ENCODE assay signal across 8 mouse cellular contexts in the genomic region with DNA sequence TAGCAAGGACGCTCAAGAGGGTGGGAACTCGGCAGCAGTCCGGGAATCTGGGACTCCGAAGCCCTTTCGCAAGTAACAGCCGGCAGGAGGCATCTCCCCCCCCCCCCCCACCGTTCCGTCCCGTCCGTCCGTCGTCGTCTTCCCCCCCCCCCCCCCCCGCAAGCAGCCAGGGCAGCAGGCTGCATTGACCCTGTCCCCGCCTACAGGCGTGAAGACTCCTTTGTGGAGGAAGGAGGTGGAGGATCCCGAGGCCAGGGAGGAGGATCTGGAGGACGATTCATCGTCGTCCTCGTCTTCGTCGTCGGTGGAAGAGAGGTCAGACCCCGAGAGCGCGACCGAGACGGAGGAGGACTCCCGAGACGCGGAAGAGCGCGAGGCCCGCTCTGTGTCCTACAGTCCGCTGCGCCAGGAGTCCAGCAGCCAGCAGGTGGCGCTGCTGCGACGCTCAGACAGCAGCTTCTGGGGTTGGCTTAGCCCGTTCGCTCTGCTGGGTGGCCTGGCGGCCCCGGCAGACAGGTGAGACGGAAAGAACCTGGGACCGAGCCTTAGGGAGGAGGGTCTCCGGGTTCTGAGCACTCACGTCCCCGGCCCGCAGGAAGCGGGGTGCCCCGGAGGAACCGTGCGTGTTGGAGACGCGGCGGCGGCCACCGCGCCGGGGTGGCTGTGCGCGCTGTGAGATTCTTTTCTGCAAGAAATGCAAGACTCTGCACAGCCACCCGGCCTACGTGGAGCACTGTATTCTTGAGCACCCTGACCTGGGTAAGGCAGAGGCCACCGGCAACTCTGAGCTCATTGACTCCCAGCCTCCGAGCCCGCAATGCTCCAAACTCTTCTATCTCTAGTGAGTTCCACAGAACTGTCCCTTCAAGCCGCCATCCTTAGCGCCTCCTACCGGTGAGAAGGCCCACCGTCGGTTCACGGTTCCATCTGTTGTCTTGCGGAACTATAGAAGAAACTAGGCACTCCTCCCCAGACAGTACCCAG. TPM values are rescaled to one million over a fixed set of nuclear protein-coding genes. Genes with fewer than 3 reads are reported as not detected.
DNase-seq lines count a peak whose midpoint lies in the region; ATAC-seq lines count a peak whose summit lies in the region.

No protein-coding gene starts in this region.

- peak; percentile 86 for ATAC-seq in inflammation-experienced regulatory T-cells, adult 6 months
- ATAC-seq in megakaryocyte progenitor cell, adult 5-6 weeks (replicated peaks; ENCODE audit: poor library complexity) = peak; percentile 80

- intact Hi-C loops in left cerebral cortex, postnatal 10 days (cut with DNase I) = loop anchor here (5.0 kb wide), 1 partner anchor 302 kb away; no protein-coding TSS in a partner anchor

- DNase-seq in adrenal gland, adult 2 months = peak; percentile 90
- peak; percentile 96 for DNase-seq in embryo, embryonic 10.5 days (ENCODE audit: low spot score)
- peak; percentile 80 for DNase-seq in gastrocnemius, postnatal 25 days
- peak; percentile 75 to 89 for DNase-seq in left cerebral cortex, postnatal 10 days (ENCODE audit: extremely low spot score in 1 of 2, low spot score in 2 of 2)
- peak; percentile 87 to 91 for DNase-seq in right cerebral cortex, postnatal 10 days (ENCODE audit: low spot score in 2 of 2)
- peak; percentile 78 to 83 for DNase-seq in urinary bladder, postnatal 36 days (ENCODE audit: low spot score in 2 of 2)

RNA-seq across cellular contexts. Expression of a gene that starts 2.9 kb away (rescaled TPM):
- under 1 TPM in 1 of 2 experiments, not detected in 1; 0.61 TPM for total RNA-seq in adrenal gland, adult 2 months (2021)
- polyA plus RNA-seq in adrenal gland, adult 2 months (2012; rRNA removed) = 0.79 and 1.3 TPM in 2 replicates
- not detected for total RNA-seq in gastrocnemius, postnatal 25 days (2021)
- 1 to 10 TPM in 1 of 3 experiments, under 1 TPM in 1, not detected in 1; 0.48 to 1.6 TPM for polyA plus RNA-seq in inflammation-experienced regulatory T-cells, adult 6 months (2017; shearing (Covaris generic))
- not detected for total RNA-seq in left cerebral cortex, postnatal 10 days (2021)
- 30.8 and 38.7 TPM in 2 replicates for total RNA-seq in megakaryocyte progenitor cell, adult 5-6 weeks (2015)
- 77.0 and 80.6 TPM in 2 replicates for total RNA-seq in megakaryocyte progenitor cell, adult 5-6 weeks (2017)

RNA-seq across cellular contexts. Expression of a gene that starts 11.1 kb away (rescaled TPM):
- not detected for total RNA-seq in adrenal gland, adult 2 months (2021)
- not detected in 2 replicates for polyA plus RNA-seq in adrenal gland, adult 2 months (2012; rRNA removed)
- not detected for total RNA-seq in gastrocnemius, postnatal 25 days (2021)
- polyA plus RNA-seq in inflammation-experienced regulatory T-cells, adult 6 months (2017; shearing (Covaris generic)) = not detected
- under 1 TPM in 1 of 2 experiments, not detected in 1; 0.18 TPM for total RNA-seq in left cerebral cortex, postnatal 10 days (2021)
- total RNA-seq in megakaryocyte progenitor cell, adult 5-6 weeks (2015) = 0.15 and 0.30 TPM in 2 replicates
- 0.20 and 0.21 TPM in 2 replicates for total RNA-seq in megakaryocyte progenitor cell, adult 5-6 weeks (2017)

RNA-seq across cellular contexts. Expression of a gene that starts 22.5 kb away (rescaled TPM):
- 10 to 100 TPM in 1 of 2 experiments, 1 to 10 TPM in 1; 8.7 to 22.6 TPM for total RNA-seq in adrenal gland, adult 2 months (2021)
- polyA plus RNA-seq in adrenal gland, adult 2 months (2012; rRNA removed) = 24.2 and 27.2 TPM in 2 replicates
- 1 to 10 TPM; 2.5 to 4.5 TPM for total RNA-seq in gastrocnemius, postnatal 25 days (2021)
- not detected for polyA plus RNA-seq in inflammation-experienced regulatory T-cells, adult 6 months (2017; shearing (Covaris generic))
- total RNA-seq in left cerebral cortex, postnatal 10 days (2021) = 1 to 10 TPM; 3.4 to 4.0 TPM
- 4.7 and 7.2 TPM in 2 replicates for total RNA-seq in megakaryocyte progenitor cell, adult 5-6 weeks (2015)
- total RNA-seq in megakaryocyte progenitor cell, adult 5-6 weeks (2017) = 3.4 and 5.0 TPM in 2 replicates

RNA-seq across cellular contexts. Expression of a gene that starts 31.4 kb away (rescaled TPM):
- 10 to 100 TPM in 1 of 2 experiments, 1 to 10 TPM in 1; 8.6 to 14.3 TPM for total RNA-seq in adrenal gland, adult 2 months (2021)
- 20.1 and 25.5 TPM in 2 replicates for polyA plus RNA-seq in adrenal gland, adult 2 months (2012; rRNA removed)
- under 1 TPM; 0.32 to 0.59 TPM for total RNA-seq in gastrocnemius, postnatal 25 days (2021)
- polyA plus RNA-seq in inflammation-experienced regulatory T-cells, adult 6 months (2017; shearing (Covaris generic)) = not detected
- total RNA-seq in left cerebral cortex, postnatal 10 days (2021) = 100 to 1,000 TPM; 191 to 201 TPM
- total RNA-seq in megakaryocyte progenitor cell, adult 5-6 weeks (2015) = not detected in 2 replicates
- 0.14 TPM in 1 of 2 replicates, not detected in the other for total RNA-seq in megakaryocyte progenitor cell, adult 5-6 weeks (2017)

RNA-seq across cellular contexts. Expression of a gene that starts 32.5 kb away (rescaled TPM):
- 10 to 100 TPM; 56.8 to 77.7 TPM for total RNA-seq in adrenal gland, adult 2 months (2021)
- 2.5 and 3.4 TPM in 2 replicates for polyA plus RNA-seq in adrenal gland, adult 2 months (2012; rRNA removed)
- total RNA-seq in gastrocnemius, postnatal 25 days (2021) = 10 to 100 TPM; 20.2 to 24.3 TPM
- polyA plus RNA-seq in inflammation-experienced regulatory T-cells, adult 6 months (2017; shearing (Covaris generic)) = 10 to 100 TPM; 17.8 to 20.6 (median 19.4) TPM
- 10 to 100 TPM; 68.8 to 71.9 TPM for total RNA-seq in left cerebral cortex, postnatal 10 days (2021)
- total RNA-seq in megakaryocyte progenitor cell, adult 5-6 weeks (2015) = 68.8 and 73.2 TPM in 2 replicates
- total RNA-seq in megakaryocyte progenitor cell, adult 5-6 weeks (2017) = 25.2 and 49.7 TPM in 2 replicates

Comparison
In these comparisons a context has a peak if more than half of its experiments do, and no peak if none do; other contexts are left out.
1. Peak in every context shown above with its lines: DNase-seq and ATAC-seq.
2. RNA of a gene that starts 2.9 kb away (total RNA-seq): 30.8 to 80.6 TPM in megakaryocyte progenitor cell, adult 5-6 weeks; 0.61 TPM in adrenal gland, adult 2 months, not detected in gastrocnemius, postnatal 25 days and not detected in left cerebral cortex, postnatal 10 days; every median in the first group is over 10 times any median in the second.